Mouse (Mus musculus) forebrain, embryonic 13.5 days (tissue): ENCODE measurements at regions not wholly inside any gene's neighbourhood (a gene's known extent, or its start where the extent isn't known, plus 50 kb on each side); places are given as distances from the start of the nearest gene placed in this dataset.

ENCODE experiments used
- ATAC-seq: fragments of 200-750 bp; cut with Nextera tagmentation; 2 replicates; pipeline ENCODE4 v1.8.0; 2017
- H3K27ac ChIP-seq: fragments of 300-500 bp; sonication (generic); 2 replicates; pipeline ENCODE4 v1.5.1; 2015; ENCODE audit warnings: inconsistent platforms, mild to moderate bottlenecking, moderate library complexity
- H3K27me3 ChIP-seq: fragments of 300-500 bp; sonication (generic); 2 replicates; pipeline ENCODE4 v1.6.1; 2015; ENCODE audit warnings: mild to moderate bottlenecking, inconsistent platforms
- H3K36me3 ChIP-seq: fragments of 300-500 bp; sonication (generic); 2 replicates; pipeline ENCODE4 v1.6.1; 2015; ENCODE audit warnings: mild to moderate bottlenecking, inconsistent platforms; ENCODE audit not compliant: poor library complexity, severe bottlenecking
- H3K4me1 ChIP-seq: fragments of 300-500 bp; sonication (generic); 2 replicates; pipeline ENCODE4 v1.6.1; 2015; ENCODE audit warnings: inconsistent platforms
- H3K4me2 ChIP-seq: fragments of 300-500 bp; sonication (generic); 2 replicates; pipeline ENCODE4 v1.6.1; 2015; ENCODE audit warnings: inconsistent platforms, mild to moderate bottlenecking, moderate library complexity
- H3K4me3 ChIP-seq: fragments of 300-500 bp; sonication (generic); 2 replicates; pipeline ENCODE4 v1.5.1; 2015; ENCODE audit warnings: mild to moderate bottlenecking, inconsistent platforms
- H3K9ac ChIP-seq: fragments of 300-500 bp; sonication (generic); 2 replicates; pipeline ENCODE4 v1.6.1; 2015; ENCODE audit warnings: mild to moderate bottlenecking, inconsistent platforms
- H3K9me3 ChIP-seq: fragments of 300-500 bp; sonication (generic); replicated peaks from 2 replicates; pipeline ENCODE4 v1.6.1; 2016; ENCODE audit warnings: inconsistent platforms

DNA sequence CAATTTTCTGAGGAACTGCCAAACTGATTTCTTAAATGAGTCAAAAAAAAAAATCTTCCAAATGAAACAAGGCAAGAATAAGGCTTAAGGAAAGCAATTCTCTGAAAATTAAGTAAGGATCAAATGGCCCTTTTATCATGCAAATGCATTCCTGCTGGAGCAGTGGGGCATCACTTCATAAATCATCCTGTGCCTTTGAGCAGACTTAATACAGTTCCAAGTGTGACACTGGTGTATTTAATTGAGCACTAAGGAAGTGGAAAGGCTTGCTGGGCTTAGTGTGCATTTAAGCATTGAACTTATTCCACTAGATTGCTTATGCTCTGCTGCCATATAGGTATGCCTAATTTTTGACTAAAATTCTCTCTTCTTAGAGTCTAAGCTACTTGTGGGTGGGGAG is 3655.7 kb upstream of the Lrrc6 start:
- Histone ChIP-seq H3K27ac (no peak overlapping the region), H3K4me2 (no peak overlapping the region), H3K9ac (no peak overlapping the region), H3K4me1 (no peaks in the 10 kb centered on the region), H3K36me3 (no peaks in the 10 kb centered on the region), H3K9me3 (no peaks in the 10 kb centered on the region), H3K27me3 (no peaks in the 10 kb centered on the region), H3K4me3 (no peak overlapping the region)
- ATAC-seq: 0 out of 2 replicates have a peak, but pooled peaks have one; percentile 45

DNA sequence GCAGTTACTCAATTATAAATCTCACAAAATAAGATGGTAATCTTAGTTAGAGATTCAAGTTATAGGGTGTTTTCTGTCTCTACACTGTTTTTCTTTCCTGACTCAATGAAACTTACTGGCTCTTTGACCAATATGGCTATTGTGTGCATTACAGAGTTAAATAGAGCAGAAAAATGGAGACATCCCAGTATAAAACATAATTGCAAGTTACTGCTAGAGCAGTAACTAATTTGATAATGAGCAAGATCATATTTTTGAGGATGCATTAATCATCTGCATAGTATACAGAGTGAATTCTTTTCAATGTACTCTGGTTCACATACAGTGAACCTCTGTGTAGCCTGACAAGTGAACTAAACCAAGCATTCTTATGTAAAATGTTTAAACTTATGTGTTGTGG is 3631.0 kb upstream of the Gm6569 start:
- Histone ChIP-seq H3K27ac (no peak overlapping the region), H3K9ac (no peak overlapping the region), H3K36me3 (no peaks in the 10 kb centered on the region), H3K4me1 (no peaks in the 10 kb centered on the region), H3K4me3 (no peak overlapping the region), H3K9me3 (no peaks in the 10 kb centered on the region), H3K4me2 (no peak overlapping the region), H3K27me3 (no peaks in the 10 kb centered on the region)
- no peak for ATAC-seq
